Mouse (Mus musculus) heart, postnatal 36 days (tissue): ENCODE measurements around the gene Sema3g. TPM values are rescaled to one million over a fixed set of nuclear protein-coding genes. Genes with fewer than 3 reads are reported as not detected.

Experiments
- DNase-seq, 2 experiments: peaks; one replicate each; pipeline ENCODE4 v3.0.0; 2021 to 2022
- intact Hi-C: fragments of 180-260 bp; cut with DNase I; formaldehyde crosslinking; loops from one replicate; pipeline ENCODE4 v1.15.1; 2025
- total RNA-seq, 2 experiments: library from RNA; stranded (reverse); gene quantifications; 2 replicates each; pipeline ENCODE4 v1.2.3; 2021

Gene Sema3g
- total RNA-seq: 10 to 100 TPM; 14.2 to 18.3 TPM

GRCm38 (mm10) chr14:31217666-31218065, at the start of gene Sema3g:
Gene Sema3g, plus strand, starts transcription at chr14:31217860.
- DNase-seq: peak; percentile 57 to 62
- intact Hi-C loops: loop anchor here (5.0 to 10.0 kb wide), 2 partner anchors 110 to 867 kb away; partner anchors contain the start of genes Dph3 and Oxnad1

GRCm38 (mm10) chr14:31168425-31168824, 49.2 kb upstream of the Sema3g start, which contains the start of gene Stab1:
Gene Stab1, minus strand, starts transcription at chr14:31168641.
- intact Hi-C loops: no loop called here
- DNase-seq: peak; percentile 65 to 69

GRCm38 (mm10) chr14:31169508-31169907, 48.2 kb upstream of the Sema3g start:
- no peak for DNase-seq
- intact Hi-C loops: no loop called here

GRCm38 (mm10) chr14:31170963-31171362, 46.7 kb upstream of the Sema3g start:
- intact Hi-C loops: no loop called here
- no peak for DNase-seq

DNA sequence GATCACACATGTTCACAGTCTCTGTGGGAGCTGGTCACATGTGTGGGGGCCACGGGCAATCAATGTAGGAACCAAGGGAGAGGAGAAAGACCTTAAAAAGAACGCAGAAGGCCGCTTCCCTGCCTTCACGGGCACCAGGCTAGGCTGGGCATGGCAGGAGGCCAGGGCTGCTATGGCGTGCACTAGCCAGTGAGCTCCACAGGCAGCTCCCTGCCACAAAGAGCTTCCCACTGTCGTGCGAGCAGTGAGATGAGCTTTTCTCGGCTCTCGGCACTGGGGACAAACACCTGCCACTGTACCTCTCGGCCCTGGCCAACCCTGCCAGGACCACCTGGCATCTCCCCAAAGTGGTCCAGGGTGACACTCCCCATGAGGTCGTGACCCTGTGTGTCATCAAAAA, 46.3 kb upstream of the Sema3g start:
- intact Hi-C loops: no loop called here
- DNase-seq: no peak

GRCm38 (mm10) chr14:31171821-31172220, 45.8 kb upstream of the Sema3g start:
- DNase-seq: no peak
- intact Hi-C loops: no loop called here

DNA sequence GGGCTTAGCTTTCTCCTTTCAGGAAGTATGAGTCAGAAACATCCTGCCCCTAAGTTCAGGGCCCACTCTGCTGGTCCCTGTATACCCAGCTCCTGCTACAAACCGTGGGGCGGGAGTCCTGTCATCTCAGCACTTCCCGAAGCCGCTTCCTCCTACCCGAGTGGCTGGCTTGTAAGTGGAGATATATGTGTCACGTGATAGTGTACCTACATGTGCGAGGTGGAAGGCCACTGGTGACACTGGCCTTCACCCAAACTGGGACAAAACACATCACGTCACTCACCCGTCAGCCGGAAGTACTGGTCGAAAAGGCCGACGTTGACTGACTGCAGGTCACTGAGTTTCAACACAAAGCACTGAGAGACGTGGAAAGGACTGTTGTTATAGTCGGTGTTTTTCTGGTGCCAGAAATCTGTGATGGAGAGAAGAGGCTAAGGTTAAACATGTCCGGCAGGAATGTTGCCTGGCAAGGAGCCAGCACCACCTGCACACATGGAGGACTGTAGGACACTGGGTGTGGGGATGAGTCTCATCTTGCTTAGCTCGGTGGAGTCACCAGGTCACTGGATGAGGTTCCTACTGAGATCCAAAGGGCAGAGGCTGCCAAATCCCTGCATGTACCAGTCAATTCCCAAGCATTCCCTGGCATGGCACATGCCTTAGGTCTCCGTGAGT, 44.7 kb upstream of the Sema3g start:
- DNase-seq: no peak
- intact Hi-C loops: no loop called here

DNA sequence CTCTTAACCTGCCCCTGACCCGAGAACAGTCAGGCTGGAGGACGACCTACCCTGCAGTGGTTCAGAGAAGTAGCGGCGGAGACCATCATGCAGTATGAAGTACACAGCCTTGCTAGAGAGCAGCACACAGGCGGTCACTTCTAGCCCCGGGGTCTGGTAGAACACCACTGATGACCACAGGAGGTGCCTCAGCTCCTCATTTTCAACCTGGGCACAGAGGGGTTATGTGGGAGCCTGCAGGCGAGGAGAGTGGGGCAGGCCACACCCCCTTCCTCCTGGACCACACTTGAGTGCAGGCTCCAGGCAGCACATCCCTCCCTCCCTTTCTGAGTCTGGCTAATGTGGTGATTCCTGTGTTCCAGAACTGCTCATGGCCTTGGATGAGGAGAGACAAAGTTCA, 44.1 kb upstream of the Sema3g start:
- intact Hi-C loops: no loop called here
- no peak for DNase-seq

DNA sequence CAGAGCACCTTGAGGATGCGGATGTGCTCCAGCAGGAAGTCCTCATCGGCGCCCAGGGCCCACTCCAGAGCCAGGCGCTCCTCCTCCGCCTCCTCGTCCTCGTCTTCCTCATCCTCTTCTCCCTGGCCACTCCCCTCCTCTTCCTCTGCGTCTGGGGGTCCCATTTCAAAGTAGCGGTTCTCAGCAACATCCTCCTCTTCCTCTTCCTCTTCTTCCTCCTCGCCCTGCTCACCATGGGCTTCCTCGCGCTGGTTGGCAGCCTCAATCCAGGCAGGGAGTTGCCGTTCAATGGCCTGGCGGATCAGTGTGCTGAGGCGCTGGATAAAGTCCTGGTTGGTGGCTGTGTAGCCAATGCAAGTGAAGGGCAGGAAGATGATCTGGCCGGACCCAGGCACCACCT, 40.4 kb upstream of the Sema3g start:
- DNase-seq: no peak
- intact Hi-C loops: no loop called here

GRCm38 (mm10) chr14:31177715-31178114, 39.9 kb upstream of the Sema3g start:
- DNase-seq: no peak
- intact Hi-C loops: no loop called here

GRCm38 (mm10) chr14:31179677-31180365, 37.8 kb upstream of the Sema3g start:
- no peak for DNase-seq
- intact Hi-C loops: no loop called here

GRCm38 (mm10) chr14:31181512-31181911, 36.1 kb upstream of the Sema3g start:
- intact Hi-C loops: no loop called here
- DNase-seq: no peak

DNA sequence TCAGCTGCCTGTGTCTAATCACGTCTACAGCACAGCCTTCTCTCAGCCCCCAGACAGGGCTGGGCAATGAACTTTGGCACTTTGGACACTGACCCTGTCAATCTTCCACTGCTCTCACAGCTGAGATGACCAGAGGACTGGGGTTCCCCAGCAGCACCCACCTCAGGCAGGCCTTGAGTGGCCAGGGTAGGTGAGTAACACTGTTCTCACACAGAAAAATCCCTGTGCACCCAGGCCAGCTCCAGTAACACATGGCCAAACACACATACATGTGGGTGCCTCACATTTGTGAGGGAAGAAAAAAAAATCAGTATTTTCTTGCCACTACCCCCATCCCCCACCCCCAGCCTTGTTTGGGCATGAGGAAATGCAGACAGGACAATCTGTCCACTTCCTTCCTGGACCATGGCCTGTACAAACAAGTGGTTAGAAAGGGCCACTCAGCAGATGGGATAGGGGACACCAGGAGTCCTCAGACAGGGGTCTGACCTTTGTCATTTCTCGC, 34.8 kb upstream of the Sema3g start:
- no peak for DNase-seq
- intact Hi-C loops: no loop called here

- DNase-seq: no peak
- intact Hi-C loops: no loop called here
Observed at GRCm38 (mm10) chr14:31183541-31183940, 34.1 kb upstream of the Sema3g start.

DNA sequence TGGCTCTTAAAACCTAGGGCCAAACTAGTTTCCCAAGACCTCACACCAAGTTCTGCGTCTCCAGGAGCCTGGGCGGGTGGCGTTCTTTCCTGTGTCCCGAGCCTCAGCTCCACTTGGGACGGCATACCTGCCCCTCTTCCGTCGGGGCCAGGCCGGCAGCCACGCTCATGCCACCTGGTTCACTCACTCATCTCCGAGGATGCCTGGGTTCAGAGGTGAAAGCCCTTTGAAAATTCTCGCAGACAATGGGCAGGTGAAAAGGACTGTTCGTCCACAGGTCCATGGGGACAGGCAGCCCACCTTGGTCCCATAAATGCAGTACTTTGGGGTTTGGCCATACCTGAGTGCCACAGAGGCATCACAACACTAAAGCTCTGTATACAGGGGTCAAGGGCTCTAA, 33.5 kb upstream of the Sema3g start:
- intact Hi-C loops: no loop called here
- DNase-seq: no peak

- peak in 1 of 2 experiments; percentile 54 for DNase-seq
- intact Hi-C loops: no loop called here
Observed at GRCm38 (mm10) chr14:31186656-31187055, 31.0 kb upstream of the Sema3g start.

DNA sequence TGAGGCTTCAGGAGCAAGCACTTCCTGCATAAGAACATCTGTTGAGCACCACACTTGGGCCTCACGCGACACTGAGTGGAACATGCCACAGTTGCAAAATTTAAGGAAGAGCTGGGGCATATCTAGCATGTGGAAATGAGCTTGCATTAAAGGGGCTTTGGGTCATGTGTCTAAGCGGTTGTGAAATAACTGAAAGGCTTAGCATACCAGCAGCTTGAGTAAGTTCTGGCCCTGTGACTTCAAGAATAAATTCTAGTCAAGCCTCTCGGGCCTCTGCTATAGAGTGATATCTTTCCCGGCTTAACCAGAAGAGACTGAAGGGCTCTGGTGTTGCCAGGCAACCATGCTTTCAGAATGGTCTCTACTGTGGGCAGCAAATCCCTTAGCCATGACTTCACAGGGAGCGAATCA, 28.9 kb upstream of the Sema3g start:
- intact Hi-C loops: no loop called here
- no peak for DNase-seq

DNA sequence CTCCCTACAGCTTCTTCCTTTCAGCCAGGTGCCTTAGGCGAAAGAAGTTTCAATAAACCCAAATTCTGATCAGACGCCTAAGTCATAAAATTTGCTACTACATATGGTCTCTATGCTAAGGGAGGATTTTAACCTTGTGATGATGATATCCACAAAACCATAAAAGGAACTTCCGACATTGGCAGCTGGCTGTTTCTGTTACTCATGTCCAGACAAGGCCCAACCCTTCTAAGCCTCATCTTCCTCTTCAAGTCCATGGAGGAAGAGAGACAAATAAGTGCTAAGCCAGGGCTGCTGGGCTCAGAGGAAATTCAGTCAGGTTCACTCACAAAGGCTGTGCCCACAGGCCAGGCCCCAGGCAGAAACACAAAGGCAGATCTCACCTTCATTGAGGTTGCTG, 28.3 kb upstream of the Sema3g start:
- DNase-seq: no peak
- intact Hi-C loops: no loop called here

DNA sequence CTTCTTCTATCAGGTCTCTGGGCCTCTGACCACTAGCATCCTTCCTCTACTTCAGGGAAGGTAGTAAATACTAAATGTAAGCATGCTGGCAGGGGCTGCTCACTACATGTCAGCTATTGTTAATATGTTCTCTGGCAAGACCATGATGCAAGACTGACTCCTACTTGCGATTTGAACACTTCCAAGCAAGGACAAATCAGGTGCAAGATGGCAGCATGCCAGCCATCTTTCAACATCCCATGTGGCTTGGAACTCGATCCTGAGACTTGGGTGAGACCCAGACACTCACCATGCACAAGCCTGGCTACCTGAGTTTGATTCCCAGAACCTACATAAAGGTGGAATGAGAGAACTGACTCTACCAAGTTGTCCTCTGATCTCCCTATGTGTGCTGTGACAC, 25.7 kb upstream of the Sema3g start:
- intact Hi-C loops: no loop called here
- no peak for DNase-seq

GRCm38 (mm10) chr14:31193791-31194190, 23.9 kb upstream of the Sema3g start:
- intact Hi-C loops: loop anchor here (2.0 kb wide), 1 partner anchor 63 kb away; the partner anchor contains the start of gene Nt5dc2
- DNase-seq: no peak

GRCm38 (mm10) chr14:31194441-31194840, 23.2 kb upstream of the Sema3g start:
- no peak for DNase-seq
- intact Hi-C loops: loop anchor here (2.0 kb wide), 1 partner anchor 64 kb away; the partner anchor contains the start of gene Nt5dc2
